8 mouse cellular contexts compared by ENCODE assay signal in the genomic region with DNA sequence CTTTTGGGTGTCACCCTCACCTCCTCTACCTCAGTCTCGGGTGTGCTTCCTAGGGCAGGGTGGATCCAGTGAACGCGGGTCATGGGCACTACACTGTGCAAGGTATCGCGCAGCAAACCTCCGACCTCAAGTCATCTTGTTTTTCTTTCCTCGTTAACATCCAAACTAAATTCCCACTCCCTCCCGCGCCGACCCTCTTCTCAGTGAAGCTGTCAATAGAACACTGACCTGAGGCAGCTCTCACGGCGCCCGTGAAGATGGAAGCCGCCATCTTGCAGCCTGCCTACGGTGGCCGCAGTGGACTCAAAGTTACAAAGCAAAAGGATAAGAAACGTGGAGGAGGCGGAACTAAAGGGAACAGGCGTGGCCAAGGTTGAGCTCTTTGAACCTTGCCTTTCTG. TPM values are rescaled to one million over a fixed set of nuclear protein-coding genes. Genes with fewer than 3 reads are reported as not detected.
DNase-seq lines count a peak whose midpoint lies in the region; ATAC-seq lines count a peak whose summit lies in the region.

No protein-coding gene starts in this region.

- H3K27me3 ChIP-seq in hindbrain, embryonic 12.5 days, result no peaks in the 10 kb centered on the region

- H3K4me1 ChIP-seq in hindbrain, embryonic 12.5 days, result 0 out of 2 replicates have a peak, but pooled peaks cover 3% of the 10 kb centered on the region

- H3K27ac ChIP-seq in hindbrain, embryonic 12.5 days, result no peak overlapping the region

- peak overlapping the region; percentile 45 for H3K4me3 ChIP-seq in hindbrain, embryonic 12.5 days

- ATAC-seq in hindbrain, embryonic 12.5 days (ENCODE audit: low FRiP score), result peak; percentile 92

- peak; percentile 93 for DNase-seq in NIH3T3 (ENCODE audit: low read depth)
- DNase-seq in cerebellum, postnatal 10 days, result peak; percentile 89 to 92
- peak; percentile 77 to 85 for DNase-seq in frontal cortex, postnatal 10 days (ENCODE audit: low spot score in 2 of 2)
- peak; percentile 75 to 84 for DNase-seq in layer of hippocampus, postnatal 25 days (ENCODE audit: extremely low spot score in 1 of 2, low spot score in 1 of 2)
- peak; percentile 92 for DNase-seq in lung, postnatal 25 days (ENCODE audit: low spot score)
- DNase-seq in retina, embryonic 14.5 days (ENCODE audit: low spot score), result peak; percentile 86
- peak; percentile 88 for DNase-seq in thymus, postnatal 4 days

- peaks cover 1% of the 10 kb centered on the region for H3K36me3 ChIP-seq in hindbrain, embryonic 12.5 days

- peak overlapping the region; percentile 74 for H3K4me2 ChIP-seq in hindbrain, embryonic 12.5 days (replicated peaks)

- under 1% methylated on average over 19 of the region's 19 CpGs for WGBS in hindbrain, embryonic 12.5 days

- no peaks in the 10 kb centered on the region for H3K9me3 ChIP-seq in hindbrain, embryonic 12.5 days (replicated peaks)

- peak overlapping the region; percentile 44 for H3K9ac ChIP-seq in hindbrain, embryonic 12.5 days

RNA-seq across cellular contexts. Expression of a gene that starts 3.3 kb away (rescaled TPM):
- 41.9 and 47.1 TPM in 2 replicates for polyA plus RNA-seq in hindbrain, embryonic 12.5 days (2016; fragmentation: Nextera tagmentation; extraction: Ambion mirVana)
- 10 to 100 TPM; 28.6 to 31.7 TPM for total RNA-seq in layer of hippocampus, postnatal 25 days (2021)

RNA-seq across cellular contexts. Expression of a gene that starts 7.6 kb away (rescaled TPM):
- 153 and 160 TPM in 2 replicates for polyA plus RNA-seq in hindbrain, embryonic 12.5 days (2016; fragmentation: Nextera tagmentation; extraction: Ambion mirVana)
- 100 to 1,000 TPM; 131 to 143 TPM for total RNA-seq in layer of hippocampus, postnatal 25 days (2021)
